Comparison of ENCODE assay signal across 8 mouse cellular contexts in genomic region chr3:58982896-58983837, GRCm38 (mm10). TPM values are rescaled to one million over a fixed set of nuclear protein-coding genes. Genes with fewer than 3 reads are reported as not detected.
DNase-seq lines count a peak whose midpoint lies in the region; ATAC-seq and TF ChIP-seq lines count a peak whose summit lies in the region.

No protein-coding gene starts in this region.

- no peaks in the 10 kb centered on the region for H3K4me1 ChIP-seq in limb, embryonic 14.5 days (ENCODE audit: control insufficient read depth, insufficient read depth, low read length)
- H3K4me1 ChIP-seq in midbrain, postnatal 0 days (ENCODE audit: insufficient read depth, low read length): no peaks in the 10 kb centered on the region
- H3K4me1 ChIP-seq in stomach, embryonic 14.5 days (ENCODE audit: control insufficient read depth, insufficient read depth, low read length): no peaks in the 10 kb centered on the region

- peak; percentile 22 to 38 for DNase-seq in urinary bladder, adult 18-20 months (ENCODE audit: low spot score in 2 of 2)
- no peak for DNase-seq in urinary bladder, adult 2 months (ENCODE audit: low spot score)
- peak; percentile 89 for DNase-seq in embryo, embryonic 10 days (ENCODE audit: low spot score)
- peak; percentile 68 for DNase-seq in heart, adult 8-10 months (ENCODE audit: low spot score)
- peak; percentile 80 for DNase-seq in kidney, adult 9 months
- peak; percentile 87 for DNase-seq in limb, embryonic 14.5 days (ENCODE audit: low spot score)
- DNase-seq in midbrain, postnatal 0 days (ENCODE audit: low spot score): peak; percentile 90

- no peaks in the 10 kb centered on the region for H3K36me3 ChIP-seq in limb, embryonic 14.5 days (ENCODE audit: control insufficient read depth, insufficient read depth, low read length)
- no peaks in the 10 kb centered on the region for H3K36me3 ChIP-seq in midbrain, postnatal 0 days (ENCODE audit: insufficient read depth, low read length)
- H3K36me3 ChIP-seq in stomach, embryonic 14.5 days (ENCODE audit: control insufficient read depth, insufficient read depth, low read length): no peaks in the 10 kb centered on the region

- WGBS in limb, embryonic 14.5 days: 44% methylated on average over 15 of the region's 15 CpGs
- 56% methylated on average over 15 of the region's 15 CpGs for WGBS in midbrain, postnatal 0 days
- 44% methylated on average over 15 of the region's 15 CpGs for WGBS in stomach, embryonic 14.5 days

- H3K4me2 ChIP-seq in limb, embryonic 14.5 days (replicated peaks; ENCODE audit: low read depth, low read length, severe bottlenecking): no peak overlapping the region
- H3K4me2 ChIP-seq in midbrain, postnatal 0 days (ENCODE audit: low read depth, low read length, poor library complexity, severe bottlenecking): peak overlapping the region; percentile 38
- H3K4me2 ChIP-seq in stomach, embryonic 14.5 days (replicated peaks; ENCODE audit: low read depth, low read length): no peak overlapping the region

- peaks cover 6% of the 10 kb centered on the region; the same call in 1 of the 2 replicates for H3K27me3 ChIP-seq in limb, embryonic 14.5 days (ENCODE audit: control insufficient read depth, insufficient read depth, low read length)
- H3K27me3 ChIP-seq in midbrain, postnatal 0 days (ENCODE audit: insufficient read depth, low read length): no peaks in the 10 kb centered on the region
- no peaks in the 10 kb centered on the region for H3K27me3 ChIP-seq in stomach, embryonic 14.5 days (ENCODE audit: control insufficient read depth, insufficient read depth, low read length)

- ATAC-seq in limb, embryonic 14.5 days (ENCODE audit: low FRiP score, low read depth): peak; percentile 57
- ATAC-seq in midbrain, postnatal 0 days (ENCODE audit: low FRiP score): peak; percentile 38; the same call in 1 of the 2 replicates
- ATAC-seq in stomach, embryonic 14.5 days (ENCODE audit: insufficient number of reproducible peaks, insufficient read depth, low FRiP score, low read depth): peak; percentile 53; the same call in 1 of the 2 replicates

- no peak overlapping the region for H3K4me3 ChIP-seq in limb, embryonic 14.5 days (replicated peaks; ENCODE audit: low read length)
- no peak overlapping the region for H3K4me3 ChIP-seq in midbrain, postnatal 0 days (ENCODE audit: low read depth, low read length)
- no peak overlapping the region for H3K4me3 ChIP-seq in stomach, embryonic 14.5 days (ENCODE audit: low read depth, low read length)

- no peak overlapping the region for H3K9ac ChIP-seq in limb, embryonic 14.5 days (ENCODE audit: low read depth, low read length, severe bottlenecking)
- no peak overlapping the region for H3K9ac ChIP-seq in midbrain, postnatal 0 days (replicated peaks; ENCODE audit: low read length, poor library complexity, severe bottlenecking)
- H3K9ac ChIP-seq in stomach, embryonic 14.5 days (replicated peaks; ENCODE audit: low read depth, low read length): no peak overlapping the region

- no peaks in the 10 kb centered on the region for H3K9me3 ChIP-seq in limb, embryonic 14.5 days (ENCODE audit: control insufficient read depth, low read length)
- H3K9me3 ChIP-seq in midbrain, postnatal 0 days (ENCODE audit: low read length): no peaks in the 10 kb centered on the region
- no peaks in the 10 kb centered on the region for H3K9me3 ChIP-seq in stomach, embryonic 14.5 days (ENCODE audit: control insufficient read depth, low read depth, low read length)

- no peak overlapping the region for H3K27ac ChIP-seq in limb, embryonic 14.5 days (replicated peaks; ENCODE audit: low read depth, low read length)
- no peak overlapping the region for H3K27ac ChIP-seq in midbrain, postnatal 0 days (ENCODE audit: low read depth, low read length)
- H3K27ac ChIP-seq in stomach, embryonic 14.5 days (ENCODE audit: low read length): no peak overlapping the region

- peak; percentile 89 for TF ChIP-seq CTCF in midbrain, postnatal 0 days (IDR thresholded peaks at IDR 0.05)

- no peak for TF ChIP-seq POLR2A in limb, embryonic 14.5 days (IDR thresholded peaks at IDR 0.05; ENCODE audit: borderline replicate concordance, extremely low read depth, insufficient read depth, insufficient read length)

RNA-seq across cellular contexts. Expression of gene Med12l, which starts 22.5 kb away (rescaled TPM):
- polyA plus RNA-seq in urinary bladder, adult 2 months (2012; rRNA removed): 1.4 and 1.5 TPM in 2 replicates
- total RNA-seq in heart, adult 8-10 months (2022): 1 to 10 TPM; 6.1 to 9.3 (median 6.6) TPM
- polyA plus RNA-seq in limb, embryonic 14.5 days (2012; rRNA removed): 4.5 and 4.9 TPM in 2 replicates
- polyA plus RNA-seq in limb, embryonic 14.5 days (2014; fragmentation: Nextera tagmentation; extraction: Ambion mirVana): 2.3 and 2.4 TPM in 2 replicates
- 23.0 and 25.8 TPM in 2 replicates for total RNA-seq in midbrain, postnatal 0 days (2014; rRNA removed)
- polyA plus RNA-seq in midbrain, postnatal 0 days (2015; fragmentation: Nextera tagmentation; extraction: Ambion mirVana): 3.0 and 3.7 TPM in 2 replicates
- polyA plus RNA-seq in stomach, embryonic 14.5 days (2014; fragmentation: Nextera tagmentation; extraction: Ambion mirVana): 2.1 and 2.2 TPM in 2 replicates
